Mouse (Mus musculus) hindbrain, embryonic 16.5 days (tissue): Measurements from ENCODE around the gene Ndufs3. TPM values are rescaled to one million over a fixed set of nuclear protein-coding genes. Genes with fewer than 3 reads are reported as not detected.
A peak's percentile ranks its signal among the peaks of the same experiment; 100 is the strongest.

ENCODE experiments used
- ATAC-seq: fragments of 200-750 bp; cut with Nextera tagmentation; 2 replicates; pipeline ENCODE4 v1.8.0; 2017; ENCODE audit warnings: moderate TSS enrichment, moderate library complexity
- H3K27ac ChIP-seq: fragments of 300-500 bp; sonication (generic); 2 replicates; pipeline ENCODE4 v1.5.1; 2014; ENCODE audit warnings: low read depth, mild to moderate bottlenecking, control low read depth, low read length, moderate library complexity
- H3K27me3 ChIP-seq: fragments of 300-500 bp; sonication (generic); replicated peaks from 2 replicates; pipeline ENCODE4 v1.6.1; 2014; ENCODE audit warnings: low read length; ENCODE audit not compliant: control insufficient read depth, insufficient read depth
- H3K36me3 ChIP-seq: fragments of 300-500 bp; sonication (generic); 2 replicates; pipeline ENCODE4 v1.6.1; 2014; ENCODE audit warnings: mild to moderate bottlenecking, low read length, moderate library complexity, mixed read lengths; ENCODE audit not compliant: control insufficient read depth, insufficient read depth
- H3K4me1 ChIP-seq: fragments of 300-500 bp; sonication (generic); 2 replicates; pipeline ENCODE4 v1.6.1; 2014; ENCODE audit warnings: low read depth, low read length; ENCODE audit not compliant: control insufficient read depth, insufficient read depth
- H3K4me2 ChIP-seq: fragments of 300-500 bp; sonication (generic); 2 replicates; pipeline ENCODE4 v1.6.1; 2014; ENCODE audit warnings: mild to moderate bottlenecking, low read length, control low read depth, moderate library complexity
- H3K4me3 ChIP-seq: fragments of 300-500 bp; sonication (generic); 2 replicates; pipeline ENCODE4 v1.5.1; 2014; ENCODE audit warnings: mild to moderate bottlenecking, low read length, control low read depth, moderate library complexity
- H3K9ac ChIP-seq: fragments of 300-500 bp; sonication (generic); 2 replicates; pipeline ENCODE4 v1.6.1; 2014; ENCODE audit warnings: low read depth, mild to moderate bottlenecking, control low read depth, low read length, moderate library complexity
- H3K9me3 ChIP-seq: fragments of 300-500 bp; sonication (generic); 2 replicates; pipeline ENCODE4 v1.6.1; 2014; ENCODE audit warnings: mild to moderate bottlenecking, low read length, moderate library complexity; ENCODE audit not compliant: control insufficient read depth
- WGBS: fragments of 180-500 bp; shearing (Covaris S2); extraction: QIAGEN DNeasy Blood & Tissue Kit; methylation state at CpG from one replicate; pipeline ENCODE4 v1.1.7; 2014; 5-methylcytosine and 5-hydroxymethylcytosine counted together
- polyA plus RNA-seq: library from polyadenylated mRNA; unstranded; fragments of >200 nt; fragmentation: Nextera tagmentation; extraction: Ambion mirVana; gene quantifications from 2 replicates; pipeline ENCODE4 v1.2.1, GENCODE M21; 2015

Gene Ndufs3
- polyA plus RNA-seq, 1 experiment from 2014 or later: 244 TPM

- Histone ChIP-seq H3K27me3 (no peaks in the 10 kb centered on the region), H3K9me3 (no peaks in the 10 kb centered on the region), H3K36me3 (peaks cover 11% of the 10 kb centered on the region), H3K4me3 (peak overlapping the region; percentile 94), H3K4me2 (peak overlapping the region; percentile 78), H3K9ac (peak overlapping the region; percentile 72), H3K27ac (peak overlapping the region; percentile 88), H3K4me1 (peaks cover 19% of the 10 kb centered on the region)
- 3% methylated on average over 8 of the region's 8 CpGs for WGBS
- ATAC-seq: peak; percentile 74
Measured at GRCm38 (mm10) chr2:90846597-90846954, 58.1 kb downstream of the Ndufs3 start.

GRCm38 (mm10) chr2:90846171-90846570, 58.5 kb downstream of the Ndufs3 start:
- no peak for ATAC-seq
- H3K36me3 ChIP-seq: peaks cover 7% of the 10 kb centered on the region; the same call in 1 of the 2 replicates
- peaks cover 19% of the 10 kb centered on the region for H3K4me1 ChIP-seq
- peak overlapping the region; percentile 72 for H3K9ac ChIP-seq
- WGBS: 46% methylated on average over 6 of the region's 6 CpGs
- peak overlapping the region; percentile 78 for H3K4me2 ChIP-seq
- H3K27ac ChIP-seq: peak overlapping the region; percentile 88
- H3K4me3 ChIP-seq: peak overlapping the region; percentile 94
- no peaks in the 10 kb centered on the region for H3K27me3 ChIP-seq
- no peaks in the 10 kb centered on the region for H3K9me3 ChIP-seq

GRCm38 (mm10) chr2:90845234-90845633, 59.4 kb downstream of the Ndufs3 start:
- no peaks in the 10 kb centered on the region for H3K27me3 ChIP-seq
- 88% methylated on average over 5 of the region's 5 CpGs for WGBS
- no peak overlapping the region for H3K9ac ChIP-seq
- H3K4me2 ChIP-seq: no peak overlapping the region
- no peak overlapping the region for H3K4me3 ChIP-seq
- no peaks in the 10 kb centered on the region for H3K36me3 ChIP-seq
- peaks cover 17% of the 10 kb centered on the region for H3K4me1 ChIP-seq
- no peak overlapping the region for H3K27ac ChIP-seq
- ATAC-seq: no peak
- H3K9me3 ChIP-seq: no peaks in the 10 kb centered on the region

Other genes with a start within 250 kb of the Ndufs3 start
- gene Nup160, start 227.6 kb downstream of the Ndufs3 start, polyA plus RNA-seq: 19.8 and 23.0 TPM in 2 replicates
- 75.0 and 90.6 TPM in 2 replicates for gene Fnbp4, start 159.5 kb downstream of the Ndufs3 start, polyA plus RNA-seq
- 0.69 and 1.1 TPM in 2 replicates for gene Agbl2, start 122.1 kb downstream of the Ndufs3 start, polyA plus RNA-seq
- gene Mtch2, start 57.7 kb downstream of the Ndufs3 start, polyA plus RNA-seq: 256 and 257 TPM in 2 replicates
- 19.8 and 26.6 TPM in 2 replicates for gene C1qtnf4, start 19.0 kb downstream of the Ndufs3 start, polyA plus RNA-seq
- 56.7 and 61.4 TPM in 2 replicates for gene Kbtbd4, start 87 bp downstream of the Ndufs3 start, polyA plus RNA-seq
- 81.9 and 95.3 TPM in 2 replicates for gene Celf1, start 35.6 kb upstream of the Ndufs3 start, polyA plus RNA-seq
- 1.1 and 2.1 TPM in 2 replicates for gene Rapsn, start 130.8 kb upstream of the Ndufs3 start, polyA plus RNA-seq
- 229 and 270 TPM in 2 replicates for gene Psmc3, start 149.2 kb upstream of the Ndufs3 start, polyA plus RNA-seq
- gene Slc39a13, start 165.6 kb upstream of the Ndufs3 start, polyA plus RNA-seq: 30.1 and 35.8 TPM in 2 replicates
- 3.4 and 4.2 TPM in 2 replicates for gene Spi1, start 177.6 kb upstream of the Ndufs3 start, polyA plus RNA-seq
- gene Mybpc3, start 213.3 kb upstream of the Ndufs3 start, polyA plus RNA-seq: 0.04 and 0.05 TPM in 2 replicates